Mouse (Mus musculus): ENCODE measurements at regions not wholly inside any gene's neighbourhood (a gene's known extent, or its start where the extent isn't known, plus 50 kb on each side); places are given as distances from the start of the nearest gene placed in this dataset.
A peak's percentile ranks its signal among the peaks of the same experiment; 100 is the strongest.

- H3K27me3 ChIP-seq (ENCODE audit: control insufficient read depth, insufficient read depth, low read length): no peaks in the 10 kb centered on the region
- H3K4me3 ChIP-seq (ENCODE audit: low read depth, low read length): no peak overlapping the region
- ATAC-seq (ENCODE audit: low read depth): no peak
- no peak overlapping the region for H3K9ac ChIP-seq (replicated peaks; ENCODE audit: low read depth, low read length)
- 55% methylated on average over 2 of the region's 2 CpGs for WGBS
- H3K9me3 ChIP-seq (ENCODE audit: control insufficient read depth, low read length): no peaks in the 10 kb centered on the region
- no peak overlapping the region for H3K4me2 ChIP-seq (ENCODE audit: low read depth, low read length)
- H3K36me3 ChIP-seq (ENCODE audit: control insufficient read depth, insufficient read depth, low read length): 0 out of 2 replicates have a peak, but pooled peaks cover 2% of the 10 kb centered on the region
- H3K4me1 ChIP-seq (ENCODE audit: control insufficient read depth, insufficient read depth, low read length): no peaks in the 10 kb centered on the region
- no peak overlapping the region for H3K27ac ChIP-seq (ENCODE audit: low read depth, low read length)
Observed at GRCm38 (mm10) chr7:62179387-62179786, 167.0 kb upstream of the Ndn start.

DNA sequence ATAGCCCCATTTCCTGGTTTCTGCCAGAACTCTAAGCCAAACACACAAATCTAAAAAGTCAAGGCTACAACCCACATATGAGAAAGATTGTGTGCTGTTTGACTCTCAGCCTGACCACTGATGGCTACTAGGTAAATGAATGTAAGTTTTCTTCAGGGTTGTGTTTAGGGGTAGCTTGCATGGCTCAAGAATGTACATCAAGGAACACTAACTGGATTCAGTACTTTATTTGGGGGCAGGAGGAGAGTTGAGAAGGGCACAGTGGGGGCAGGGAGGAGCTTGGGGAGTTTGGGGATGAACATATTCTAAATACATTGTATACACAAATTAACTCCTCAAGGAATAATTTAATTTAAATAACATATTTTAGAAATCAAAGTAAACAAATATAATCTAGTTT is 137.8 kb upstream of the Ndn start:
- no peaks in the 10 kb centered on the region for H3K9me3 ChIP-seq (ENCODE audit: control insufficient read depth, low read length)
- no peak overlapping the region for H3K27ac ChIP-seq (ENCODE audit: low read depth, low read length)
- H3K4me1 ChIP-seq (ENCODE audit: control insufficient read depth, insufficient read depth, low read length): no peaks in the 10 kb centered on the region
- H3K36me3 ChIP-seq (ENCODE audit: control insufficient read depth, insufficient read depth, low read length): 0 out of 2 replicates have a peak, but pooled peaks cover 5% of the 10 kb centered on the region
- peak overlapping the region; percentile 20 for H3K4me3 ChIP-seq (ENCODE audit: low read depth, low read length)
- peak; percentile 51 for ATAC-seq (ENCODE audit: low read depth)
- no peaks in the 10 kb centered on the region for H3K27me3 ChIP-seq (ENCODE audit: control insufficient read depth, insufficient read depth, low read length)
- peak overlapping the region; percentile 56 for H3K4me2 ChIP-seq (ENCODE audit: low read depth, low read length)
- H3K9ac ChIP-seq (replicated peaks; ENCODE audit: low read depth, low read length): no peak overlapping the region

DNA sequence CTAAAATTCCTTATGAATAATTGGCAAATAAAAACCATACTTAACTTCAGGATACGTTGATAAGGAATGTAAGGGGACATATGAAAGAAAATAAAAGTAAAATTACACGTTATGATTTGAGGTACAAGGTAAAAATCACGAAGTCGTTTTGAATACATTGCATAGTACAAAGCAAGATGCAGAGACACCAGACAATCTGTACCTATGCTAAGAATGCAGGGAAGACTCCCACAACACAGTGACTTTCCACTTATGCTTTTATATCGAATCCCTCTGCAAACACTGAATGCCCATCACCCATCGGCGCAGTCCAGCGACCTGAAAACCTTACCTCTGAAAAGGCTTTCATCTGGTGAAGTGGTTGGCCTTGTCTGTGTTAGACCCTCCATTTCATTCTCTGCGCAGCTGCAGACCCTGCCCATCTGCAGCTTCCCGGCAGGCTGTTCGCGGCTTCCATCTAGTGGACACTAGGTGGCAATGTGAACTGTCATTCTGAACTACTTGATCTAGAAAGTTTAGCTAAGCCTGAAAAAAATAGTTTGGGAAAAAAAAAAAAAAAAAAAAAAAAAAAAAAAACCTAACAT is 137.2 kb upstream of the Ndn start:
- ATAC-seq (ENCODE audit: low read depth): peak; percentile 94
- H3K9me3 ChIP-seq (ENCODE audit: control insufficient read depth, low read length): no peaks in the 10 kb centered on the region
- H3K27me3 ChIP-seq (ENCODE audit: control insufficient read depth, insufficient read depth, low read length): no peaks in the 10 kb centered on the region
- peak overlapping the region; percentile 18; the same call in 1 of the 2 replicates for H3K4me2 ChIP-seq (ENCODE audit: low read depth, low read length)
- WGBS: 35% methylated on average over 12 of the region's 12 CpGs
- H3K4me3 ChIP-seq (ENCODE audit: low read depth, low read length): peak overlapping the region; percentile 38
- H3K27ac ChIP-seq (ENCODE audit: low read depth, low read length): no peak overlapping the region
- 0 out of 2 replicates have a peak, but pooled peaks cover 5% of the 10 kb centered on the region for H3K36me3 ChIP-seq (ENCODE audit: control insufficient read depth, insufficient read depth, low read length)
- no peaks in the 10 kb centered on the region for H3K4me1 ChIP-seq (ENCODE audit: control insufficient read depth, insufficient read depth, low read length)
- peak overlapping the region; percentile 54; the same call in 1 of the 2 replicates for H3K9ac ChIP-seq (replicated peaks; ENCODE audit: low read depth, low read length)

- ATAC-seq (ENCODE audit: low read depth): peak; percentile 46; the same call in 1 of the 2 replicates
- H3K9ac ChIP-seq (replicated peaks; ENCODE audit: low read depth, low read length): no peak overlapping the region
- H3K27me3 ChIP-seq (ENCODE audit: control insufficient read depth, insufficient read depth, low read length): no peaks in the 10 kb centered on the region
- no peak overlapping the region for H3K4me2 ChIP-seq (ENCODE audit: low read depth, low read length)
- WGBS: 40% methylated on average over 4 of the region's 4 CpGs
- no peak overlapping the region for H3K27ac ChIP-seq (ENCODE audit: low read depth, low read length)
- no peaks in the 10 kb centered on the region for H3K4me1 ChIP-seq (ENCODE audit: control insufficient read depth, insufficient read depth, low read length)
- H3K36me3 ChIP-seq (ENCODE audit: control insufficient read depth, insufficient read depth, low read length): no peaks in the 10 kb centered on the region
- H3K4me3 ChIP-seq (ENCODE audit: low read depth, low read length): no peak overlapping the region
- no peaks in the 10 kb centered on the region for H3K9me3 ChIP-seq (ENCODE audit: control insufficient read depth, low read length)
Observed at GRCm38 (mm10) chr7:62225184-62225583, 121.2 kb upstream of the Ndn start.

- Histone ChIP-seq H3K27ac (ENCODE audit: low read depth, low read length) (no peak overlapping the region), H3K4me2 (ENCODE audit: low read depth, low read length) (no peak overlapping the region), H3K4me3 (ENCODE audit: low read depth, low read length) (no peak overlapping the region), H3K9ac (replicated peaks; ENCODE audit: low read depth, low read length) (no peak overlapping the region), H3K27me3 (ENCODE audit: control insufficient read depth, insufficient read depth, low read length) (no peaks in the 10 kb centered on the region), H3K4me1 (ENCODE audit: control insufficient read depth, insufficient read depth, low read length) (no peaks in the 10 kb centered on the region; the same call in 1 of the 2 replicates), H3K36me3 (ENCODE audit: control insufficient read depth, insufficient read depth, low read length) (no peaks in the 10 kb centered on the region), H3K9me3 (ENCODE audit: control insufficient read depth, low read length) (no peaks in the 10 kb centered on the region)
- 7% methylated on average over 1 of the region's 1 CpGs for WGBS
- ATAC-seq (ENCODE audit: low read depth): no peak
Observed at GRCm38 (mm10) chr7:62227727-62228126, 118.6 kb upstream of the Ndn start.

DNA sequence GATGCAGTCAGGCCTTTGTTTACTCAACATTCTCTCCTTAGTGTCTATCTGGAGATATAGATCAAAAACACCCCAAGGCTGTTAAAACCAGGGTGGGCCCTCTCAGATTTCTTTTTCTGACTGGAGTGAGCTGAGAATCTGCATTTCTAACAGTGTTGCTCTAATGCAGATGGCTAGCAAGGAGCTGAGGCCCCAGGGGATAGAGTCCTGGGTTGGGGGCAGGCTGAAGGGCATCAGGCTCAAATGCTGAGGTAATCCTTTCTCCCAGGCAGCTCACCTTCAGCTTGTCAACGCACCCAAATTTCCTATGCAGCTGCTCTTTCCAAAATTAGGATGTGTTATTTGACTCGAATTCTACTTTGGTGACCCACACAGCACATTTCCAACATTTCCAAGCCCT is 115.7 kb upstream of the Ndn start:
- 14% methylated on average over 2 of the region's 2 CpGs for WGBS
- H3K36me3 ChIP-seq (ENCODE audit: control insufficient read depth, insufficient read depth, low read length): no peaks in the 10 kb centered on the region
- H3K4me3 ChIP-seq (ENCODE audit: low read depth, low read length): no peak overlapping the region
- no peaks in the 10 kb centered on the region; the same call in 1 of the 2 replicates for H3K4me1 ChIP-seq (ENCODE audit: control insufficient read depth, insufficient read depth, low read length)
- no peaks in the 10 kb centered on the region for H3K27me3 ChIP-seq (ENCODE audit: control insufficient read depth, insufficient read depth, low read length)
- no peaks in the 10 kb centered on the region; the same call in 1 of the 2 replicates for H3K9me3 ChIP-seq (ENCODE audit: control insufficient read depth, low read length)
- peak; percentile 45 for ATAC-seq (ENCODE audit: low read depth)
- H3K9ac ChIP-seq (replicated peaks; ENCODE audit: low read depth, low read length): no peak overlapping the region
- H3K4me2 ChIP-seq (ENCODE audit: low read depth, low read length): peak overlapping the region; percentile 29
- peak overlapping the region; percentile 23; the same call in 1 of the 2 replicates for H3K27ac ChIP-seq (ENCODE audit: low read depth, low read length)

- H3K9ac ChIP-seq (replicated peaks; ENCODE audit: low read depth, low read length): no peak overlapping the region
- H3K27me3 ChIP-seq (ENCODE audit: control insufficient read depth, insufficient read depth, low read length): no peaks in the 10 kb centered on the region
- peak; percentile 96 for ATAC-seq (ENCODE audit: low read depth)
- WGBS: 16% methylated on average over 13 of the region's 13 CpGs
- peak overlapping the region; percentile 29 for H3K4me2 ChIP-seq (ENCODE audit: low read depth, low read length)
- H3K9me3 ChIP-seq (ENCODE audit: control insufficient read depth, low read length): no peaks in the 10 kb centered on the region; the same call in 1 of the 2 replicates
- H3K4me1 ChIP-seq (ENCODE audit: control insufficient read depth, insufficient read depth, low read length): no peaks in the 10 kb centered on the region; the same call in 1 of the 2 replicates
- no peaks in the 10 kb centered on the region for H3K36me3 ChIP-seq (ENCODE audit: control insufficient read depth, insufficient read depth, low read length)
- H3K4me3 ChIP-seq (ENCODE audit: low read depth, low read length): no peak overlapping the region
- peak overlapping the region; percentile 23; the same call in 1 of the 2 replicates for H3K27ac ChIP-seq (ENCODE audit: low read depth, low read length)
Observed at GRCm38 (mm10) chr7:62231120-62231574, 115.2 kb upstream of the Ndn start.

GRCm38 (mm10) chr7:62232076-62232475 is 114.3 kb upstream of the Ndn start:
- Histone ChIP-seq H3K9me3 (ENCODE audit: control insufficient read depth, low read length) (no peaks in the 10 kb centered on the region; the same call in 1 of the 2 replicates), H3K27me3 (ENCODE audit: control insufficient read depth, insufficient read depth, low read length) (no peaks in the 10 kb centered on the region), H3K4me3 (ENCODE audit: low read depth, low read length) (no peak overlapping the region), H3K4me1 (ENCODE audit: control insufficient read depth, insufficient read depth, low read length) (no peaks in the 10 kb centered on the region; the same call in 1 of the 2 replicates), H3K4me2 (ENCODE audit: low read depth, low read length) (no peak overlapping the region), H3K9ac (replicated peaks; ENCODE audit: low read depth, low read length) (no peak overlapping the region), H3K27ac (ENCODE audit: low read depth, low read length) (0 out of 2 replicates have a peak overlapping the region, but pooled peaks have one; percentile 48), H3K36me3 (ENCODE audit: control insufficient read depth, insufficient read depth, low read length) (no peaks in the 10 kb centered on the region)
- ATAC-seq (ENCODE audit: low read depth): no peak
- 64% methylated on average over 5 of the region's 5 CpGs for whole genome bisulfite sequencing

- Histone ChIP-seq H3K36me3 (ENCODE audit: control insufficient read depth, insufficient read depth, low read length) (no peaks in the 10 kb centered on the region), H3K9ac (replicated peaks; ENCODE audit: low read depth, low read length) (no peak overlapping the region), H3K27me3 (ENCODE audit: control insufficient read depth, insufficient read depth, low read length) (no peaks in the 10 kb centered on the region), H3K27ac (ENCODE audit: low read depth, low read length) (no peak overlapping the region), H3K9me3 (ENCODE audit: control insufficient read depth, low read length) (no peaks in the 10 kb centered on the region; the same call in 1 of the 2 replicates), H3K4me2 (ENCODE audit: low read depth, low read length) (no peak overlapping the region), H3K4me1 (ENCODE audit: control insufficient read depth, insufficient read depth, low read length) (no peaks in the 10 kb centered on the region; the same call in 1 of the 2 replicates), H3K4me3 (ENCODE audit: low read depth, low read length) (no peak overlapping the region)
- no peak for ATAC-seq (ENCODE audit: low read depth)
- 65% methylated on average over 6 of the region's 6 CpGs for WGBS
Observed at GRCm38 (mm10) chr7:62234037-62234436, 112.3 kb upstream of the Ndn start.
